Mouse (Mus musculus) right cerebral cortex, adult 2 months (tissue): ENCODE measurements around the gene Stat5a.

Experiments
- DNase-seq, 2 experiments: peaks; one replicate each; pipeline ENCODE4 v3.0.0; 2021 to 2022; ENCODE audit warnings: low spot score in 2 of 2

Gene Stat5a

DNA sequence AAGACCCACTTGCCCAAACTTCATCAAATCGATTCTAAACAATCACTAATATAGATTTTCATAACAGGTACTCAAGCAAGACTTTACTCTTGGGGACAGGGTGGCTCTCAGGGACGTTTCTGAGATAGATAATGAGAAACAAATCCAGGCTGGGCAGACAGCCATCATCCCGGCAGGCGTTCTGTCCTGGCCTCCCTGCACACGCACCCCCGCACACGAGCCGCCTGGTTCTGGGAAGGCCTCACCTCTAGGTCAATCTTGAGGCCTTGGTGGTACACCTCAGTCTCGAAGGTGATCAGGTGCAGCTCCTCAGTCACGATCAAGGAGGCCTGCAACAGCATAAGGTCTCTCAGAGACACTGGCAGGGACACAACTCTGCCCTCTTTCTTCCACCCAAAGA lies 36.9 kb downstream of the Stat5a start:
- DNase-seq, result no peak

DNA sequence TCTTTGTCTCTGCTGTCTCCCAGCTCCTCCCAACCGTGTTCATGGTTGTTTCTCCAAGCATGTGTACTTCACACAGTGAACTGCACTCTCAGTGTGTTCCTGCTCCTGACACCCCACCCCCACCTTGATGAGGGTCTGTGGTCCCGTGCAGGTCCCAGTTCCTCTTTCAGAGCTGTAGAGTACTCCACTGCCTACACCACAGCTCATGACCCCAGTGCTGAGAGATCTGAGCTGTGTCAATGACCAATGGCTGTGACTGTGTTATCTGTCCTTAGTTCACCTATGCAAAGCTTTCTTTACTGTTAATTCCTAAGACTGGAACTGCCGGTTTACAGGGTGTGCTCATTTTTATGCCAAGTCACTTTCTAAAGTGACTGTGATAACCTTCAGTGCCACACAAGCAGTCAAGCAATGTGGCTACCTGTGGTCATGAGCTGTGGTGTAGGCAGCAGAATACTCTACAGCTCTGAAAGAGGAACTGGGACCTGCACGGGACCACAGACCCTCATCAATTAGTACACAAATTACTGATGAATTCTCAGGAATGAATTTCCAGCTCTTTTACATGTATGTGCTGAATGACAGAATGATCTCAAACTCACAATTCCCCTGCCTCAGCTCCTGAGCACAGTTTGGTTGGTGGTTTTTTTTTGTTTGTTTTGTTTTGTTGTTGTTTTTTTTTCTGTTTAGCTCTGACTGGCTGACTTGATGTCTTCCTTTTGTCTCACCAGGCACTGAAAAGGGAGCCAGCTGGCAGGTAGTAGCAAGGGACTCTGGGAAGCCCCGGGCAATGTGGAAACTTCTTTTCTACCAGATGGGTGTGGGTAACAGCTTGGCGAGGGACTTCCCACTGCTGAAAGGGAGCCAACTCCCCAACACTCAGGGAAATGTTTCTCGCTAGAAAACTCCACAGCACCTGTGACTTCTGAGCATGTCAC lies 38.4 kb downstream of the Stat5a start:
- peak; percentile 53 to 63 for DNase-seq

DNA sequence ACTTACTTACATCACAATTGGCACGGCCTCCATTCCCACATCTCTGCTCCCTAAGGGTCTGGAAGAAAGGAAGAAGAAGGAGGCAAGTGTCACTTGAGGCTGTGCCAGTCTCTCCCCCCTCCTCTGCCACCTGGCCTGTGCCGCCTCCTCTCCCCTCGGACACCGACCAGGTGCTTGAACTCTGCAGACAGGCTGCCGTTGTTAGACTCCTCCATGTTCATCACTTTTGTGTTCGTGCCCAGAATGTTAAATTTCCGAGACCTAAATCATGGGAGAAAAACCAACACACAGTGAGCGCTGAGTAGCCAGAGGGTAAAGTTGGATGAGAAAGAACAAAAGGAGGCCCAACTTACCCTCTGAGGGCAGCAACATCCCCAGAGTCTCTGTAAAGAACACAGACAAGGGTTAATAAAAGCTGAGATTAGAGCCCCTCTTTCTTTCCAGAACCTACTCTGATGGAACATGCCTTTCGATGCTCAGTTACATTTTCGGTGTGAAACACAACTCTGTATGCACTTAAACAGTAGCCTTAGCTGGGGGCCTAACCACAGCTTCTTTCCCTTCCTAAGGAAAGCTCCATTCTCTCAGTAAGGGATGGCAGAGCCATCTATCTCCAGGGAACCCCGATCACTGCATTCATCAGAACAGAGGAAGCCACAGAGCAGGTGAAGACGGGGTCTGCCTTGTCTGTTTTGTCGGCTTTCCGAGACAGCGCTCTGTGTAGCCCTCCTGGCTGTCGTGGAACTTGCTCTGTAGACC lies 39.5 kb downstream of the Stat5a start:
- DNase-seq, result no peak

DNA sequence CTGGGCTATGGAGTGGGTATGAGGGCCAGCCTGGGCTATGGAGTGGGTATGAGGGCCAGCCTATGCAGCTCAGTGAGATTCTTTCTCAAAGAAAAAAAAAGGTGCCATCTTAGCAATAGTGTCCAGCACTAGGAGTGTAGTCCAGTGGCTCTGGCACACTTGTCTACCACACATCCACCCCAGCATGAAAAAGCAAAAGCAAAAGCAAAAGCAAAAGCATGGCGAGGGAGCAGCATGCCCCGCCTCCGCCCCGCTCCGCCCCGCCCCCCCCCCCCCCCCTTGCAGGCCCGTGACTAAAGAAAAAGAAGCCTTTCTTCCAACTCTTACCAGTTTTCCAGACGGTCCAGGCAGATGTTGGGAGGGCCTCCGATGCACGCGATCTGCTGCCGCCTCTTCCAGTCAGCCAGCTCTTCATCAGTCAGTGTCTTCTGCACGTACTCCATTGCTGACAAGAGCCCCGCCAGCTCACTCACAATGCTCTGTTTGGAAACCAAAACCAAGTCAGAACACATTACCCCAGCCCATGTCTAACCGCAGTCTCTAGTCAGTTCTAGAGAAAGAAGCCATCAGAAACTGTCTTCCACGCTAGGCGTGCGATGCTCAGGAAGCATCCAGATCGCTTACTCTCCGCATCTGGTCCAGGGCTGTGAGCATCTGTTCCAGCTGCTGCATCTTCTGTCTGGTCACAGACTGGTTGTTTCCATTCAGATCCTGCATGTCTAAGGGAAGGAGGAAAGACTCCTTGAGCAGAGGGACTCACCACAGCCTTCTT lies 45.6 kb downstream of the Stat5a start:
- DNase-seq, result no peak

DNA sequence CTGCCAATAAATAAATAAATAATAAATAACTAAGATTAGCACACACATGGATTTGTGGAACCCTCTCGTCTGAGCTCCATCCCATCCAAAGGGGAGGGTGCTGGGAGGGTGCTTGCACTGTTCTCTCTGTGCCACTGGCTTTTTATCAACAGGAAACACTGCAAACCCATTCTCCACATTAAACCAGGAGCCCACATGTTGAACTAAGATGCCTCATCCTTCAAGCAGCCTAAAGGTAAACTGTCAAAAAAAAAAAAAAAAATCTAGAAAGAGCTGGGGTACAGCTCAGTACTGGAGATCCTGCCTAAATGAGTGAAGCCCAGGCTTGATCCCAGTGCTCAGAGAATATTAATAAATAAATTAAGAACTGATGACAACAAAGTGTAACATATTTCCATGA lies 46.8 kb downstream of the Stat5a start:
- no peak for DNase-seq

DNA sequence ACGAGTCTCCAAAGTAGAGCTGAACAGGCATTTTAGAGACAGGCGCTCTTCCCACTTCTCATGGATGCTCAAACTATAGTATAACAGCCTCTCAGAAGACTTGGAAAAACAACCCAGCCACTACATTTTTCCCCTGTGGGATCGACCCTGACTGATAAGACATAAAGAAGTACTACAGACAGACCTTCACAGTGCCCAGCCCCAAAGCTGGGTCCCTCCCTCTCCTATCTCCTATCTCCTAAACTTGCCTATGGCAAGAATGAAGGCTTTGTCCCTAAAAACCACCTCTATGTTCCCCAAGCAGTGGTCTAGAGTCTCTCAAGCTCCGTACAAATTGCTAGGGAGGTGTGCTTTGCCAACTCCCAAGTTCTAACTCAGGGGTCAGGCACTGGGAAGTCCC lies 47.7 kb downstream of the Stat5a start:
- no peak for DNase-seq

DNA sequence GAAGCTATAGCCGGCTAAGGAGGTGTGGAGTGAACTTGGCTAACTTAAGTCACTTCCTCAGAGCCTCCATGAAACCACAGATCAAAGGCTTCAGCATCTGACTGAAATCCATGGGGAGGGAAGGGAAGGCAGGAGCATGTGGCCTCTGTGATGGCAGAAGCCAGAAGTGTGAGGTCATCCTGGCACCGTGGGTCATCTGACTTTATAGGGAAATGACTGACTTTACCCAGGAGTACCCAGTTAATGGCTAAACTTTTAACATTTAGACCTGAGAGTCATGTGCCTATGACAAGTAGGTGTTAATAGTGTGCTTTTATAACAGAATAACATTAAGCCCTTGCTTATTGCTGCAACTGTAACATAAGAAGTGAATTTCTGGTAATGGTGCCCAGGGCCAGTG lies 49.0 kb downstream of the Stat5a start:
- no peak for DNase-seq

DNA sequence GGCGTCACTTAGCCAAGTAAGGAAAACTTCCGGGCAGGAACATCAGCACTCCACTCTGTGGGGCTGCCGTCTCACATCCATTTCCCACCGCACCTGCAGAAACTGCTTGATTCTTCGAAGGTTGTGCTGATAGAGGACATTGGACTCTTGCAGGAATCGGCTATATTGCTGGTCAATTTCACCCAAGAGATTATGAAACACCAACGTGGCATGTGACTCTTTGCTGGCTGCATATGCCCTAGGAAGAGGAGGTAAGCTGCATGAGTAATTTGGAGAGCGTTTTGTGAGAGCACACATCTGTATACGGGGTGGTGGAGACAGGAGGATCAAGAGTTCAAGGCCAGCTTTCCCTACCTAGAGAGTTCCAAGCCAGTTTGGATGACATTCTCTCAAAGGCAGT lies 49.4 kb downstream of the Stat5a start:
- DNase-seq, result no peak

DNA sequence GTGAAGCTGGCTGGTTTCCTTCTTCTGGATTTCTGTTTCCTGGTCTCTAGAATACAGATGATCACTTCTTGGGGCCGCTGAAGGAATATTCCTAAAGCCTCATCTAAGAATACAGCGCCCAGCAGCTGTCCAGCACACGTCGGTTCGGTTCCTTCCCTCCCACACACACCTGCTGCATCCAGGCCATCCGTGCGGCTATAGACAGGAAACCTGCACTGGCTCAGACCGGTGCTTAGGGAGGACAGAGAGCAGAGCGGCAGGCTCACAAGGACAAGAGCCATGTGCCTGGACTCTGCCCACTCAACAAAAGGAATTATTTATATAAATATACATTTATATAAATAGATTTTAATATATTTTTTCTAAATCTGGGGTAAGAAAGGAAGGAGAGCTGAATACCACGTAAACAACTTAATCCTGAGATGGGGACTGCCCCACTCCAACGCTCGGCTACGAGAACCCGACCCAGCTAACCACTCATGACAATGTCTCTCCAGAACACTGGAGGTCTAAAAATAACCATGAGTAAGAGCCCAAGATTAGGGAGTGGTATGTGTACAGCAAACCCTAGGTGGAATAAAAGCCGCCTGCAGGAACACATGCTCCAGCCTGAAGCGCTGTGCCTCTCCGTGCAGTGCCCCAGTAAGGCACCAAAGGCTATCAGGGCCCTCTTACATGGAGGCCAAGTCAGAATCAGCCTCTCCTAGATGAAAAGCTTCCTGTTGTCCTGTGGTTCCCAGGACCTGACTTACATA lies 53.4 kb downstream of the Stat5a start:
- peak in 1 of 2 experiments; percentile 7 for DNase-seq

DNA sequence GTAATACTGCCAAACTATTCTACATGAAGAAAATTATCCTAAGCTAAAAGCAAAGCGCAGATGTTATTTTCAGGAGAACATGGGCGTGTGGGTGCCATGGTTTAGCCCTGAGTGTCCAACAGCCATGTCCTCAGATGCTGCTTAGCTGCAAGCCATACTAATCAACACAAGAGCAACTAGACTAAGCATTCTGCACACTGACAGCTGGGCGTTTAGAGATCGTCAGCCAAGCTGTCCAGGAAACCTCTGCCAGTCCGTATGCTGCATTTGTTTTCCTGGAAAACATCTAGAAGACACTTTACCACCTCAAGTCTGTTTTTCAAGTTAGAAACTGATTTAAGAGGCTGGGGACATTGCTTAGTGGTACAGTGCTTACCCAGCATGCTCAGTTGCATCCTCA lies 55.3 kb downstream of the Stat5a start:
- no peak for DNase-seq

DNA sequence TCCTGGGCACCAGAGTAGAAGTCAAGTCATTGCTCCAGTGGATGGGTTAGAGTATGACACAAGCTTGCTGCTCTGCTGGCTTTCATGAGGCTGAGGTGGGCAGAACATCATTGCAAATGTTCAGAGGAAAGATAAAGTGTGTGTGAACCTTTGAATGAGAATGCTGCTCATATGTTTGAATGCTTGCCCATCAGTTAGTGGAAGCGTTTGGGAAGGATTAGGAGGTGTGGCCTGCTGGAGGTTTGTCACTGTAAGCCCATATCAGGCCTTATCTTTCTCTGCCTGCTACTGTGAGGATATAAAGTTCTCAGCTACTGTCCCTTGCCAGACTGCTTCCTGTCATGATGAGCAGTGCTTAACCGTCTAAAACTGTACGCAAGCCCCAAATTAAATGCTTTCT lies 55.9 kb downstream of the Stat5a start:
- no peak for DNase-seq

DNA sequence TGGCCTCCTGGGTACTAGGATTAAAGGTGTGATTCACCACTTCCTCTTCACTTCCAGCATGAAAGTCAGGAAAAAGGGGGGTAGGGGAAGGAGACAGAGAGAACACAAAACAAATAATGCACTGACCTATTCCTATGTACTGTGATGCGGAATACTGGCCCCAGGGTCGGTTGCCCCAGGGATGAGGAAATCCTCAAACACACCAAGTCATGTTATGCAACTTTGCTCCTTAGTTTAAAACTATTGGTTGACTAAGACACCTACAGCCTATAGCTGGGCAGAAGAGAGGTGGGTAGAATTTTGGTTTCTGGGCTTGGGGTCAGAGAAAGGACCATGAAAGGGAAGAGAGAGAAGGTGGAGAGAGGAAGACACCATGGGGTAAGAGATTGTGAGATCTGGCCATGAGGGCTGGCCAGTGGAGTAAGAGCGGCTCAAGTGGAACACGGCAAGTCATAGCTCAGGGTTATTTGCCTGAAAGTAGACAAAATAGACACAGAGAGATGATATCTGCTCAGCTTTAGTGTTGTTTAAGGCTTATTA lies 57.4 kb downstream of the Stat5a start:
- DNase-seq, result no peak

DNA sequence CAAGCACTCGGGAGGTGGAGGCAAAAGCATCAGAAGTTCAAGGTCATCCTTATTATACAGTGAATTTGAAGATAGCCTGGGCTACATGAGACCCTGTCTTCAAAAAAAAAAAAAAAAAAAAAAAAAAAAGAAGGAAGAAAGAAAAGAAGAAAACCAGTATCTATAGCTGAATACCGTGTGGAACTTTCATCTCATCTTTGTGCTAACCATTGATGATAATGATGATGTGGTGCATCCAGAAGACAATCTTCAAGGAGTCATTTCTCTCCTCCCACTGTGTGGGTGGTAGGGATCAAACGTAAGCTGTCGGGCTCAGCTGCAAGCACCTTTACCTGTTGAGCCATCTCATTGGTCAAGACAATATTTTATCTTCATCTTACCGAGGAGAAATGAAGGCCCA lies 58.9 kb downstream of the Stat5a start:
- DNase-seq, result no peak

DNA sequence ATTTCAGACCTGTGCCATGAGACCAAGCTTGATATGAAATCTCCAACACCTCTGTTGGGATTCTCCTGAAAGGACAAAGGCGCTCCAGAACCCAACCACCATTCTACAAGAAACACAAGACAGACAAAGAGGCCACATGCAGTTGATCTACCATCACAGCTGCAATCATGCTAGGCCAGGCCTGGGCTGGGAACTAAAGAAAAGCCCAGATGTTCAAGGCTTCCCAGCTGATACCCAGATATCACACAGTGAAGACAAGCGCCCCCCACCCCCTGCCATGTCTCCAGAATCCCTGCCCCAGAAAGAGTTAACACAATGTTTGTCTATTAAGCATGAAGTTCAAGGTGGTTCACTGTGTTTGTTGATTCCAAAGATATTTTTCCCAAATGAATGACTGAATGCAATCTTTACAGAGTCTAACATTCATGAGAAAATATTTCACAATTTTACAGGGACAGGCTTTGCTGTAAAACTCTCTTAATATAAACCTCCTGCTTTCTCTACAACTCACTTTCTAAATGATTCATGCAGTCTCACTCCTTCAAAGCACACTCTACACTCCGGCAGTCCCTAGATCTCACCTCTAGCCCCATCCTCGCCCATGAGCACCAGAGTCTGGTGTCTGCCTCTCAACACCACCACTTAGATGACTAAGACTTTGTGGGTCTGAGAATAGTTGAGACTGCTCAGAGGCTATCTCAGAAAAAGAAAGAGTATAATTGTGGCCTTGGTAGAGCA lies 61.9 kb downstream of the Stat5a start:
- DNase-seq, result no peak

DNA sequence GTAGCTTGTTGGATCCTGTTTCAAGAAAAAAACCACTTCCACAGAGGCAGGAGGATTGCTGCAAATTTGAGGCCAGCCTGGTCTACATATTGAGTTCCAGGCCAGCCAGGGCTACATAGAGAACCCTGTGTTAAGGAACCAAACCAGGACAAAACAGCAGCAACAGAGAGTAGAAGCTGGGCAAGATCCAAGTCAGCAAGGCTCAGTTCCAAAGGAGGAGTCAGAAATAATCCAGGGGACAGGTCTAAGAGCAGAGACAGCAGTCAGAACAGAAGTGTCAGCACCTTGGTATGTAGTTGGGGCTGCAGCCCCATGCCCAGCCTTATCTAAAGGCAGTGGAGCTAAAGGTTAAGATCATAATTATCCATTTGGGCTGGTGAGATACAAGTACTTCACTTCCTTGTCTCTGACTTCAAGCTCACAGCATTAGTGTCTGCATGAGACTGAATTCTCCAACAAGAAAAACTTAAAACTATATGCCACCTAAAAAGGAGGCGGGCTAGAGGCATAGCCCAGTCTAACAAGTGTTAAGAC lies 65.3 kb downstream of the Stat5a start:
- DNase-seq, result no peak

DNA sequence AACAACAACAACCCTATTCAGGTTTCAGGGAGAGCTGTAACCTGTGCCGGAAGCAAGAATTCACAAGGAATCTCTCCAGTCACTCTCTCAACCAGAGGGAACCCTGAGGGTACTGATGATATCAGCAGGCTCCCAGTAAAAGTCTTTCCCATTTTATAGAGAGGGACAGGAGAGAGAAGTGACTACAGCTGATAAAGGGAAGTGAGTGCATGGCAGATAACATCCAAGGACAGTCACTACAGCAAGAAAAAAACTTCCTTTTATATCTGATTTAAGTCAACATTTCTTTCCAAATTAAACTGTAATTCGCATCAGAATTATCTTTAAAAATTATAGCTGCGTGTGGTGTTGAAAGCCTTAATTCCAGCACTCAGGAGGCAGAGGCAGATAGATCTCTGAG lies 68.2 kb downstream of the Stat5a start:
- DNase-seq, result no peak

DNA sequence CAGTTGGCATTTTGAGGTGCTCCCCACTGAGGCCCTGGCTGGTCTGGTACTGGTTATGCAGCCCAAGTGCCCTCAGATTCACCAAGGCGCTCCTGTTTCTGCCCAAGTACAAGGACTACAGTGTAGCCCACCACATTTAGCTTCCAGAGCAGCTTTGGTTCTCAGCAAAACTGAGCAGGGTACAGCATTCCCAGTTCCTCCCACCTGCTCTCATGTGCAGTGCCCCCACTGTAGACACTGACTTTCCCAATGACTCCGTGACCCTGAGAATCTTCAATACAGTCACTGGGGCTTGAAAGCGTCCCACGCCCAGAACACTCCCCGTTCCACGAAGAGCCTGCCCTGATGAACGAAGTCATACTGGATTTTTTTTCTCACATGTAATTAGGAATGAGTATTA lies 71.5 kb downstream of the Stat5a start:
- no peak for DNase-seq

DNA sequence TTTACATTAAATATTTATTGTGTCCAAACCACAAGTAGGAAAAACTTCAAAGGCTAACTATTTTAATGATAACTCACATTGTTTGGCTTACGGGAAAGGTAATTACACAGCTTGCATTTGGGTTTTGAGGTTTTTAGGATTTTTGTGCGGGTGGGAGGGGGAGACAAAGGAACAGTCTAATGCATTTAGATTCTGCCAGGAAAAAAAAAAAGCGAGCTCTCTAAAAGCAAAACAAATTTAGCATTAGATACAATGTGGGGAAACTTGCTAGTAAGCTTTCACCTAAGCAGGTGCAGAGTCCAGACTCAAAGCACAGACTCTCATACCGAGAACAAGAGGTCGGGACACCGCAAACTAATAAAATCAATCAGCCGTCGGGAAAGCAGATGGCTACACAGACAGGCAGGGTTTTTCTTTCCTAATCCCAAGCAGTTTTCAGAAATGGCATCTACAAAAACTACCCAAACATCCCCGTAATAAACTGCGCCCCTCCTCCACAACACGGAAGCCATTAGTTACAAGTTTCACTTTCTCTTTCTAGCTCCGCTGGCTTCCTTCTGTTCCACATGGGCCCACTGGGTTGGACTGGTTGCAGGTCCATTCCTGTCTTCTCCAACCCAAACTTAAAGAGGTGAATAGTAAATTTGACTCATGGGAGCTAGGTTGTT lies 72.2 kb downstream of the Stat5a start:
- DNase-seq, result no peak
